Mouse (Mus musculus) hindbrain, postnatal 0 days (tissue): ENCODE measurements around the gene Ang2. TPM values are rescaled to one million over a fixed set of nuclear protein-coding genes. Genes with fewer than 3 reads are reported as not detected.
A peak's percentile ranks its signal among the peaks of the same experiment; 100 is the strongest.

Experiments
- ATAC-seq: fragments of 200-750 bp; cut with Nextera tagmentation; 2 replicates; pipeline ENCODE4 v1.8.0; 2017; ENCODE audit warnings: mild to moderate bottlenecking, moderate TSS enrichment, moderate library complexity
- DNase-seq: peaks from one replicate; pipeline ENCODE4 v3.0.0-alpha.2; 2015; ENCODE audit warnings: low spot score
- H3K27ac ChIP-seq: fragments of 300-500 bp; sonication (generic); 2 replicates; pipeline ENCODE4 v1.5.1; 2014; ENCODE audit warnings: mild to moderate bottlenecking
- H3K27me3 ChIP-seq: fragments of 300-500 bp; sonication (generic); 2 replicates; pipeline ENCODE4 v1.6.1; 2014; ENCODE audit warnings: low read length, mixed read lengths; ENCODE audit not compliant: insufficient read depth
- H3K36me3 ChIP-seq: fragments of 300-500 bp; sonication (generic); 2 replicates; pipeline ENCODE4 v1.6.1; 2014; ENCODE audit warnings: low read length, mixed read lengths; ENCODE audit not compliant: insufficient read depth
- H3K4me1 ChIP-seq: fragments of 300-500 bp; sonication (generic); 2 replicates; pipeline ENCODE4 v1.6.1; 2014; ENCODE audit warnings: antibody characterized with exemption, low read length, mixed read lengths; ENCODE audit not compliant: insufficient read depth
- H3K4me2 ChIP-seq: fragments of 300-500 bp; sonication (generic); 2 replicates; pipeline ENCODE4 v1.6.1; 2014; ENCODE audit warnings: low read depth, mild to moderate bottlenecking, low read length, moderate library complexity, mixed read lengths
- H3K4me3 ChIP-seq: fragments of 300-500 bp; sonication (generic); 2 replicates; pipeline ENCODE4 v1.5.1; 2014; ENCODE audit warnings: low read length
- H3K9ac ChIP-seq: fragments of 300-500 bp; sonication (generic); replicated peaks from 2 replicates; pipeline ENCODE4 v1.6.1; 2014; ENCODE audit warnings: mild to moderate bottlenecking, low read length, moderate library complexity, mixed read lengths
- H3K9me3 ChIP-seq: fragments of 300-500 bp; sonication (generic); 2 replicates; pipeline ENCODE4 v1.6.1; 2016; ENCODE audit warnings: low read length, mixed read lengths
- CTCF ChIP-seq: IDR thresholded peaks from 2 replicates; pipeline ENCODE4 v1.5.1; 2016; ENCODE audit warnings: antibody characterized with exemption, control low read depth, low read depth
- WGBS: fragments of 180-500 bp; shearing (Covaris S2); extraction: QIAGEN DNeasy Blood & Tissue Kit; methylation state at CpG from one replicate; pipeline ENCODE4 v1.1.7; 2014; 5-methylcytosine and 5-hydroxymethylcytosine counted together
- polyA plus RNA-seq: library from polyadenylated mRNA; unstranded; fragments of >200 nt; fragmentation: Nextera tagmentation; extraction: Ambion mirVana; gene quantifications from 2 replicates; pipeline ENCODE4 v1.2.1, GENCODE M21; 2015
- total RNA-seq: library from RNA; depleted of rRNA; stranded (reverse); fragments of >200 nt; gene quantifications from 2 replicates; pipeline ENCODE4 v1.2.3, GENCODE M21; 2014; rRNA removed

Ang2 gene
- total and polyA plus RNA-seq, 2 experiments from 2014 or later: not detected

GRCm38 (mm10) chr14:51152249-51152870, 46.6 kb downstream of the Ang2 start:
- no peaks in the 10 kb centered on the region for H3K4me1 ChIP-seq
- DNase-seq (no peak), ATAC-seq (no peak)
- WGBS: 91% methylated on average over 5 of the region's 5 CpGs
- no peak overlapping the region for H3K9ac ChIP-seq
- H3K27me3 ChIP-seq: no peaks in the 10 kb centered on the region
- H3K36me3 ChIP-seq: no peaks in the 10 kb centered on the region
- H3K9me3 ChIP-seq: no peaks in the 10 kb centered on the region
- no peak for TF ChIP-seq CTCF
- no peak overlapping the region for H3K4me3 ChIP-seq
- no peak overlapping the region for H3K27ac ChIP-seq
- H3K4me2 ChIP-seq: no peak overlapping the region

GRCm38 (mm10) chr14:51150206-51150831, 48.6 kb downstream of the Ang2 start:
- Histone ChIP-seq H3K27me3 (no peaks in the 10 kb centered on the region), H3K9ac (no peak overlapping the region), H3K9me3 (no peaks in the 10 kb centered on the region), H3K4me3 (no peak overlapping the region), H3K4me1 (no peaks in the 10 kb centered on the region), H3K4me2 (no peak overlapping the region), H3K27ac (no peak overlapping the region), H3K36me3 (no peaks in the 10 kb centered on the region)
- no peak for ATAC-seq
- 86% methylated on average over 3 of the region's 3 CpGs for WGBS
- no peak for DNase-seq
- TF ChIP-seq CTCF: no peak

- Histone ChIP-seq H3K27me3 (no peaks in the 10 kb centered on the region), H3K4me1 (no peaks in the 10 kb centered on the region), H3K36me3 (no peaks in the 10 kb centered on the region), H3K4me2 (no peak overlapping the region), H3K9me3 (no peaks in the 10 kb centered on the region), H3K9ac (no peak overlapping the region), H3K27ac (no peak overlapping the region), H3K4me3 (no peak overlapping the region)
- ATAC-seq (no peak), DNase-seq (no peak)
- 69% methylated on average over 5 of the region's 5 CpGs for WGBS
- TF ChIP-seq CTCF: no peak
Observed at GRCm38 (mm10) chr14:51149164-51149563, 49.8 kb downstream of the Ang2 start.

GRCm38 (mm10) chr14:51148006-51148405, 50.9 kb downstream of the Ang2 start:
- H3K4me1 ChIP-seq: no peaks in the 10 kb centered on the region
- no peak overlapping the region for H3K4me3 ChIP-seq
- DNase-seq (no peak), ATAC-seq (no peak)
- TF ChIP-seq CTCF: no peak
- 70% methylated on average over 3 of the region's 3 CpGs for WGBS
- H3K27ac ChIP-seq: no peak overlapping the region
- no peaks in the 10 kb centered on the region for H3K9me3 ChIP-seq
- H3K9ac ChIP-seq: no peak overlapping the region
- H3K27me3 ChIP-seq: no peaks in the 10 kb centered on the region
- no peaks in the 10 kb centered on the region for H3K36me3 ChIP-seq
- H3K4me2 ChIP-seq: no peak overlapping the region

GRCm38 (mm10) chr14:51146685-51147084, 52.3 kb downstream of the Ang2 start, which contains the start of gene Rnase1:
Gene Rnase1 (minus strand): TSS chr14:51146785.
- WGBS: 49% methylated on average over 2 of the region's 2 CpGs

GRCm38 (mm10) chr14:51145521-51145920, 53.4 kb downstream of the Ang2 start:
- no peaks in the 10 kb centered on the region for H3K4me1 ChIP-seq
- WGBS: 86% methylated on average over 6 of the region's 6 CpGs
- DNase-seq: peak; percentile 2
- no peaks in the 10 kb centered on the region for H3K9me3 ChIP-seq
- H3K36me3 ChIP-seq: no peaks in the 10 kb centered on the region
- no peaks in the 10 kb centered on the region for H3K27me3 ChIP-seq
- no peak overlapping the region for H3K9ac ChIP-seq
- H3K27ac ChIP-seq: no peak overlapping the region
- ATAC-seq: no peak
- no peak overlapping the region for H3K4me2 ChIP-seq
- H3K4me3 ChIP-seq: no peak overlapping the region
- TF ChIP-seq CTCF: no peak

More at GRCm38 (mm10) chr14:51146685-51147084, 52.3 kb downstream of the Ang2 start, which contains the start of gene Rnase1:
- no peak for ATAC-seq
- Histone ChIP-seq H3K9ac (no peak within 1 kb of the TSS), H3K4me3 (no peak within 1 kb of the TSS), H3K27me3 (no peaks in the 10 kb centered on the region), H3K27ac (no peak within 1 kb of the TSS), H3K9me3 (no peaks in the 10 kb centered on the region), H3K4me2 (no peak within 1 kb of the TSS), H3K4me1 (no peaks in the 10 kb centered on the region), H3K36me3 (no peaks in the 10 kb centered on the region)
- peak; percentile 1 for DNase-seq
- no peak for TF ChIP-seq CTCF

Other genes starting within 250 kb of the Ang2 start
- 1.2 TPM in 1 of 2 replicates, not detected in the other for gene Pnp2, start 243.2 kb downstream of the Ang2 start, total RNA-seq
- gene Pnp2, start 243.2 kb downstream of the Ang2 start, polyA plus RNA-seq: 1.2 and 1.3 TPM in 2 replicates
- gene Rnase10, start 191.4 kb downstream of the Ang2 start, total RNA-seq: 0.21 TPM in 1 of 2 replicates, not detected in the other
- gene Rnase10, start 191.4 kb downstream of the Ang2 start, polyA plus RNA-seq: not detected in 2 replicates
- not detected in 2 replicates for gene Rnase9, start 157.3 kb downstream of the Ang2 start, total RNA-seq
- not detected in 2 replicates for gene Rnase9, start 157.3 kb downstream of the Ang2 start, polyA plus RNA-seq
- not detected in 2 replicates for gene Rnase11, start 149.0 kb downstream of the Ang2 start, total RNA-seq
- gene Rnase11, start 149.0 kb downstream of the Ang2 start, polyA plus RNA-seq: not detected in 2 replicates
- not detected in 2 replicates for gene Rnase12, start 141.5 kb downstream of the Ang2 start, total RNA-seq
- 0.29 TPM in 1 of 2 replicates, not detected in the other for gene Rnase12, start 141.5 kb downstream of the Ang2 start, polyA plus RNA-seq
- gene Olfr750, start 124.7 kb downstream of the Ang2 start, total RNA-seq: not detected in 2 replicates
- gene Olfr750, start 124.7 kb downstream of the Ang2 start, polyA plus RNA-seq: 0.05 and 0.14 TPM in 2 replicates
- 22.9 and 34.1 TPM in 2 replicates for gene Rnase4, start 108.1 kb downstream of the Ang2 start, total RNA-seq
- 17.6 and 19.0 TPM in 2 replicates for gene Rnase4, start 108.1 kb downstream of the Ang2 start, polyA plus RNA-seq
- 0.18 and 1.9 TPM in 2 replicates for gene Ang, start 108.0 kb downstream of the Ang2 start, total RNA-seq
- 2.9 and 3.9 TPM in 2 replicates for gene Ang, start 108.0 kb downstream of the Ang2 start, polyA plus RNA-seq
- not detected in 2 replicates for gene Eddm3b, start 84.7 kb downstream of the Ang2 start, total RNA-seq
- gene Eddm3b, start 84.7 kb downstream of the Ang2 start, polyA plus RNA-seq: not detected in 2 replicates
- gene Rnase6, start 75.2 kb downstream of the Ang2 start, total RNA-seq: 0.52 and 1.3 TPM in 2 replicates
- 1.0 TPM in 2 replicates for gene Rnase6, start 75.2 kb downstream of the Ang2 start, polyA plus RNA-seq
- gene Rnase1, start 52.4 kb downstream of the Ang2 start, total RNA-seq: 0.16 and 0.18 TPM in 2 replicates
- 1.6 and 2.4 TPM in 2 replicates for gene Rnase1, start 52.4 kb downstream of the Ang2 start, polyA plus RNA-seq
- gene Rnase2b, start 36.9 kb downstream of the Ang2 start, total RNA-seq: not detected in 2 replicates
- not detected in 2 replicates for gene Rnase2b, start 36.9 kb downstream of the Ang2 start, polyA plus RNA-seq
- not detected in 2 replicates for gene Ear14, start 4.2 kb upstream of the Ang2 start, total RNA-seq
- not detected in 2 replicates for gene Ear14, start 4.2 kb upstream of the Ang2 start, polyA plus RNA-seq
- not detected in 2 replicates for gene Rnase2a, start 57.0 kb upstream of the Ang2 start, total RNA-seq
- gene Rnase2a, start 57.0 kb upstream of the Ang2 start, polyA plus RNA-seq: not detected in 2 replicates
- not detected in 2 replicates for gene Gm7247, start 162.6 kb upstream of the Ang2 start, total RNA-seq
- not detected in 2 replicates for gene Gm7247, start 162.6 kb upstream of the Ang2 start, polyA plus RNA-seq
- gene Vmn2r88, start 211.7 kb upstream of the Ang2 start, total RNA-seq: not detected in 2 replicates
- gene Vmn2r88, start 211.7 kb upstream of the Ang2 start, polyA plus RNA-seq: not detected in 2 replicates